ENCODE assay signal across 9 mouse cellular contexts in genomic region chr9:4442908-4443307, GRCm38 (mm10).
DNase-seq lines count a peak whose midpoint lies in the region; ATAC-seq and TF ChIP-seq lines count a peak whose summit lies in the region.
"Had no signal": no experiment of that assay in that cellular context is flagged by ENCODE, and none has a peak within 500 bp of the region (broad histone marks: within the 10 kb centered on the region; RNA-seq: fewer than 3 reads in every experiment).

No protein-coding gene starts in this region.

- no peak for TF ChIP-seq EP300 in heart, adult 2 months (IDR thresholded peaks at IDR 0.05; ENCODE audit: insufficient read depth, low read depth, low read length)

- peak; percentile 95 for ATAC-seq in granulocyte monocyte progenitor cell, adult 5-6 weeks (replicated peaks; ENCODE audit: poor library complexity, severe bottlenecking)

- intact Hi-C loops in heart, adult 2 months (cut with DNase I): no loop called here
- intact Hi-C loops in heart, postnatal 25 days (cut with DNase I): no loop called here

- peak; percentile 67 for TF ChIP-seq CTCF in heart, adult 2 months (IDR thresholded peaks at IDR 0.05)
- peak; percentile 46; the same call in 1 of the 2 replicates for TF ChIP-seq CTCF in bone marrow, adult 2 months (IDR thresholded peaks at IDR 0.05; ENCODE audit: control insufficient read depth, insufficient read depth, low read length)

- no peak overlapping the region for H3K27ac ChIP-seq in heart, adult 2 months
- H3K27ac ChIP-seq in bone marrow, adult 2 months (ENCODE audit: control insufficient read depth, insufficient read depth, low read depth, low read length, poor library complexity): no peak overlapping the region
- H3K27ac ChIP-seq: macrophage had no signal

- WGBS in heart, adult 2 months: 25% methylated on average over 2 of the region's 2 CpGs
- 21% methylated on average over 2 of the region's 2 CpGs for WGBS in bone marrow, adult 2 months

- no peaks in the 10 kb centered on the region for H3K27me3 ChIP-seq in heart, adult 2 months (ENCODE audit: control insufficient read depth, insufficient read depth, low read length)

- no peak for DNase-seq in heart, adult 2 months
- no peak for DNase-seq in heart, postnatal 25 days (ENCODE audit: low spot score)
- DNase-seq in CD4-positive, CD25-positive, alpha-beta regulatory T cell, adult 2 months (ENCODE audit: low read depth, low spot score): peak; percentile 50
- peak; percentile 38 for DNase-seq in liver
- DNase-seq in naive thymus-derived CD4-positive, alpha-beta T cell, adult 2 months (ENCODE audit: low read depth): peak; percentile 36
- no peak for DNase-seq in urinary bladder, postnatal 4 days (ENCODE audit: low spot score in 2 of 2)

- no peaks in the 10 kb centered on the region for H3K36me3 ChIP-seq in heart, adult 2 months (ENCODE audit: control insufficient read depth, insufficient read depth, low read length)

- no peaks in the 10 kb centered on the region for H3K79me2 ChIP-seq in heart, adult 2 months (replicated peaks; ENCODE audit: control insufficient read depth, insufficient read depth, low read length)

- no peak for TF ChIP-seq POLR2A in heart, adult 2 months (IDR thresholded peaks at IDR 0.05; ENCODE audit: insufficient read depth, low read depth, low read length)
- TF ChIP-seq POLR2A in bone marrow, adult 2 months (IDR thresholded peaks at IDR 0.05; ENCODE audit: borderline replicate concordance, control insufficient read depth, low read depth, low read length): no peak

- no peaks in the 10 kb centered on the region for H3K4me1 ChIP-seq in heart, adult 2 months (ENCODE audit: control insufficient read depth, insufficient read depth, low read length)
- no peaks in the 10 kb centered on the region for H3K4me1 ChIP-seq in bone marrow, adult 2 months (ENCODE audit: control insufficient read depth, insufficient read depth, low read length)

- H3K4me3 ChIP-seq in heart, adult 2 months: no peak overlapping the region
- H3K4me3 ChIP-seq in bone marrow, adult 2 months (replicated peaks; ENCODE audit: control insufficient read depth, low read depth, low read length): no peak overlapping the region

- no peak overlapping the region for H3K9ac ChIP-seq in heart, adult 2 months (ENCODE audit: low read depth, low read length)

Comparison
In these comparisons a context has a peak if more than half of its experiments do, and no peak if none do; other contexts are left out.
1. DNase-seq: peak in CD4-positive, CD25-positive, alpha-beta regulatory T cell, adult 2 months (single experiment), liver (single experiment) and naive thymus-derived CD4-positive, alpha-beta T cell, adult 2 months (single experiment); none in heart, adult 2 months (0 of 2), heart, postnatal 25 days (single experiment) and urinary bladder, postnatal 4 days (0 of 2).